Comparison of ENCODE assay signal across 22 mouse cellular contexts in the genomic region with DNA sequence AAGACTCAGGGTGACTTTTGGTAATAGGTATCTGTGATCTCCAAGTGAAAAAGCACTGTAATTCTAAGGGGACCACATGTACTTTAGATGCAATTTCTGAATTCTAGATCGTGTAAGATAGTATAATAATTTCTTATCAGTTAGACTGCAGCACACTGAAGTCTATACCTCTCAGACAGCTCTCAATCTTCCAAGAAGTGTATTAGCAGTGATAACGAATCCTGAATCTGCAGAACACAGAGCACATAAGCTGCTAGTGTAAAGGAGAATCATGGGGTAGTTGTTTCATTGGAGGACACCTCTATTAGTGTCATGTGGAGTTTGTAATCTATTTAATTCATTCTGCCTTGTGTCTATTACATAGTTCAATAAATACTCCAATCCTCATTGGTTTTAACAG.
DNase-seq lines count a peak whose midpoint lies in the region; ATAC-seq and TF ChIP-seq lines count a peak whose summit lies in the region.
"Had no signal": no experiment of that assay in that cellular context is flagged by ENCODE, and none has a peak within 500 bp of the region (broad histone marks: within the 10 kb centered on the region; RNA-seq: fewer than 3 reads in every experiment).

No protein-coding gene starts in this region.

- TF ChIP-seq CTCF in liver, embryonic 14.5 days (IDR thresholded peaks at IDR 0.05; ENCODE audit: low read depth): no peak
- no peak for TF ChIP-seq CTCF in liver, postnatal 0 days (IDR thresholded peaks at IDR 0.05; ENCODE audit: low read depth)

- WGBS in liver, embryonic 12.5 days (ENCODE audit: insufficient replicate concordance): 37% methylated on average over 2 of the region's 2 CpGs
- WGBS in liver, embryonic 14.5 days (ENCODE audit: insufficient replicate concordance): 32% methylated on average over 2 of the region's 2 CpGs
- 43% methylated on average over 2 of the region's 2 CpGs for WGBS in liver, postnatal 0 days (ENCODE audit: insufficient replicate concordance)
- 82% methylated on average over 2 of the region's 2 CpGs for WGBS in neural tube, embryonic 15.5 days

- H3K4me1 ChIP-seq in liver, embryonic 12.5 days: no peaks in the 10 kb centered on the region
- no peaks in the 10 kb centered on the region for H3K4me1 ChIP-seq in liver, embryonic 14.5 days (replicated peaks; ENCODE audit: control insufficient read depth in 2 of 2, insufficient read depth in 2 of 2, low read length in 1 of 2)
- no peaks in the 10 kb centered on the region for H3K4me1 ChIP-seq in liver, postnatal 0 days (ENCODE audit: insufficient read depth)
- H3K4me1 ChIP-seq in neural tube, embryonic 15.5 days: no peaks in the 10 kb centered on the region
- H3K4me1 ChIP-seq: embryonic facial prominence, embryonic 10.5 days; embryonic facial prominence, embryonic 13.5 days; forebrain, embryonic 13.5 days; hindbrain, embryonic 12.5 days; hindbrain, embryonic 15.5 days had no signal

- H3K4me3 ChIP-seq in liver, embryonic 12.5 days: no peak overlapping the region
- H3K4me3 ChIP-seq in liver, embryonic 14.5 days (ENCODE audit: insufficient read depth in 1 of 2, low read depth in 2 of 2, low read length in 2 of 2): no peak overlapping the region
- no peak overlapping the region for H3K4me3 ChIP-seq in liver, postnatal 0 days (ENCODE audit: low read depth, low read length)
- no peak overlapping the region for H3K4me3 ChIP-seq in neural tube, embryonic 15.5 days (replicated peaks)
- H3K4me3 ChIP-seq: embryonic facial prominence, embryonic 10.5 days; embryonic facial prominence, embryonic 13.5 days; erythroblast, embryonic 14.5 days; forebrain, embryonic 13.5 days; hindbrain, embryonic 12.5 days; hindbrain, embryonic 15.5 days had no signal

- no peaks in the 10 kb centered on the region for H3K27me3 ChIP-seq in liver, embryonic 12.5 days (replicated peaks)
- H3K27me3 ChIP-seq in liver, embryonic 14.5 days (ENCODE audit: control insufficient read depth, insufficient read depth, low read length): no peaks in the 10 kb centered on the region
- no peaks in the 10 kb centered on the region for H3K27me3 ChIP-seq in liver, postnatal 0 days (ENCODE audit: insufficient read depth, low read length)
- H3K27me3 ChIP-seq in neural tube, embryonic 15.5 days (replicated peaks): no peaks in the 10 kb centered on the region
- H3K27me3 ChIP-seq: embryonic facial prominence, embryonic 13.5 days; forebrain, embryonic 13.5 days; hindbrain, embryonic 12.5 days; hindbrain, embryonic 15.5 days had no signal

- H3K27ac ChIP-seq in liver, embryonic 12.5 days: no peak overlapping the region
- no peak overlapping the region for H3K27ac ChIP-seq in liver, embryonic 14.5 days
- no peak overlapping the region for H3K27ac ChIP-seq in liver, postnatal 0 days (ENCODE audit: low read depth)
- no peak overlapping the region for H3K27ac ChIP-seq in neural tube, embryonic 15.5 days (replicated peaks)
- H3K27ac ChIP-seq: embryonic facial prominence, embryonic 10.5 days; embryonic facial prominence, embryonic 13.5 days; forebrain, embryonic 13.5 days; hindbrain, embryonic 12.5 days; hindbrain, embryonic 15.5 days had no signal

- no peak overlapping the region for H3K9ac ChIP-seq in liver, embryonic 12.5 days
- no peak overlapping the region for H3K9ac ChIP-seq in liver, embryonic 14.5 days (replicated peaks)
- H3K9ac ChIP-seq in liver, postnatal 0 days (replicated peaks): no peak overlapping the region
- no peak overlapping the region for H3K9ac ChIP-seq in neural tube, embryonic 15.5 days (replicated peaks)
- H3K9ac ChIP-seq: embryonic facial prominence, embryonic 13.5 days; forebrain, embryonic 13.5 days; hindbrain, embryonic 12.5 days; hindbrain, embryonic 15.5 days had no signal

- H3K9me3 ChIP-seq in liver, embryonic 12.5 days (replicated peaks): no peaks in the 10 kb centered on the region
- no peaks in the 10 kb centered on the region for H3K9me3 ChIP-seq in liver, embryonic 14.5 days (ENCODE audit: control insufficient read depth, low read length)
- no peaks in the 10 kb centered on the region for H3K9me3 ChIP-seq in liver, postnatal 0 days (ENCODE audit: low read length)
- no peaks in the 10 kb centered on the region for H3K9me3 ChIP-seq in neural tube, embryonic 15.5 days (replicated peaks)
- H3K9me3 ChIP-seq: embryonic facial prominence, embryonic 10.5 days; embryonic facial prominence, embryonic 13.5 days; forebrain, embryonic 13.5 days; hindbrain, embryonic 12.5 days; hindbrain, embryonic 15.5 days had no signal

- no peak overlapping the region for H3K4me2 ChIP-seq in liver, embryonic 12.5 days
- H3K4me2 ChIP-seq in liver, embryonic 14.5 days (ENCODE audit: low read depth): no peak overlapping the region
- no peak overlapping the region for H3K4me2 ChIP-seq in liver, postnatal 0 days (ENCODE audit: low read depth, low read length)
- H3K4me2 ChIP-seq in neural tube, embryonic 15.5 days: no peak overlapping the region
- H3K4me2 ChIP-seq: embryonic facial prominence, embryonic 13.5 days; forebrain, embryonic 13.5 days; heart, embryonic 11.5 days; hindbrain, embryonic 12.5 days; hindbrain, embryonic 15.5 days had no signal

- ATAC-seq in liver, embryonic 12.5 days: peak; percentile 68
- peak; percentile 74 for ATAC-seq in liver, embryonic 14.5 days (ENCODE audit: insufficient read depth)
- peak; percentile 47; the same call in 1 of the 2 replicates for ATAC-seq in liver, postnatal 0 days
- no peak for ATAC-seq in neural tube, embryonic 15.5 days (ENCODE audit: low FRiP score)
- ATAC-seq: CD4-positive, CD25-positive, alpha-beta regulatory T cell, adult 4 months; forebrain, embryonic 13.5 days; forebrain, embryonic 16.5 days had no signal

- H3K36me3 ChIP-seq in liver, embryonic 12.5 days: no peaks in the 10 kb centered on the region
- H3K36me3 ChIP-seq in liver, embryonic 14.5 days (replicated peaks; ENCODE audit: control insufficient read depth, insufficient read depth, low read depth): no peaks in the 10 kb centered on the region
- H3K36me3 ChIP-seq in liver, postnatal 0 days (replicated peaks; ENCODE audit: insufficient read depth, low read length): no peaks in the 10 kb centered on the region
- no peaks in the 10 kb centered on the region for H3K36me3 ChIP-seq in neural tube, embryonic 15.5 days
- H3K36me3 ChIP-seq: embryonic facial prominence, embryonic 10.5 days; embryonic facial prominence, embryonic 13.5 days; hindbrain, embryonic 12.5 days; hindbrain, embryonic 15.5 days had no signal

- intact Hi-C loops in left cerebral cortex, postnatal 36 days (cut with DNase I): no loop called here

- TF ChIP-seq EP300 in liver, embryonic 14.5 days (IDR thresholded peaks at IDR 0.05; ENCODE audit: low read depth): peak; percentile 28; the same call in 1 of the 2 replicates
- 0 out of 2 replicates have a peak, but pooled peaks have one; percentile 22 for TF ChIP-seq EP300 in liver, postnatal 0 days (IDR thresholded peaks at IDR 0.05; ENCODE audit: low read depth)

- peak in 1 of 3 experiments; percentile 5 for DNase-seq in liver, embryonic 14.5 days (ENCODE audit: low read depth in 3 of 3, low spot score in 3 of 3)
- DNase-seq in liver, postnatal 0 days: no peak
- DNase-seq in embryo, embryonic 11 days: no peak
- no peak for DNase-seq in left cerebral cortex, postnatal 36 days (ENCODE audit: low spot score in 2 of 2)
- DNase-seq: adrenal gland, adult 2 months; adrenal gland, postnatal 14 days; cerebellum, adult 11-12 months; cerebellum, adult 8-10 months; cerebellum, postnatal 14 days; gastrocnemius, postnatal 14 days; heart, adult 11 months had no signal
